Comparison of ENCODE assay signal across 34 mouse cellular contexts in the genomic region with DNA sequence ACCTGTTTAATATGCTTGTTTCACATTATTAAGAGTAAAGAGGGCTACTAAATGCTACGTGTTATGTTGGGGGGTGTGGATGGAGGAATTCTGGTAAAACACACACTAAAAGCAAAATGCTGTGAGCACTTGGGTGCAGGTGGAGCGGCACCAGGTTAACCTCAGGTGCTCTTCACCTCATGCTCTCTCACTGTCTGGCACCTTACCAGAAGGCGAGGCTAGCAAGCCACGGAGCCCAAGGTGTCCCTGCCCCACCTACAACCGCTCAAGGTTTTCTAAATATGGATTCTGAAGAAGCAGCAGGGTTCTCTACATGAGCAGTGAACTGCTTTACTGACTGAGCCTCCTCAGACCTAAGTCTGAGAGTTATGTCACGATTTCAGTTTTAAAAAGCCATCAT. TPM values are rescaled to one million over a fixed set of nuclear protein-coding genes. Genes with fewer than 3 reads are reported as not detected.
DNase-seq lines count a peak whose midpoint lies in the region; ATAC-seq and TF ChIP-seq lines count a peak whose summit lies in the region.
"Had no signal": no experiment of that assay in that cellular context is flagged by ENCODE, and none has a peak within 500 bp of the region (broad histone marks: within the 10 kb centered on the region; RNA-seq: fewer than 3 reads in every experiment).

No protein-coding gene starts in this region.

- H3K4me2 ChIP-seq in intestine, postnatal 0 days (replicated peaks; ENCODE audit: low read depth), result 0 out of 2 replicates have a peak overlapping the region, but pooled peaks have one; percentile 17
- H3K4me2 ChIP-seq in intestine, embryonic 16.5 days (ENCODE audit: low read depth, low read length), result no peak overlapping the region
- H3K4me2 ChIP-seq: hindbrain, embryonic 15.5 days; liver, embryonic 12.5 days; neural tube, embryonic 12.5 days had no signal

- H3K27me3 ChIP-seq in intestine, postnatal 0 days (replicated peaks; ENCODE audit: control insufficient read depth, insufficient read depth, low read length), result no peaks in the 10 kb centered on the region
- H3K27me3 ChIP-seq in intestine, embryonic 16.5 days (replicated peaks; ENCODE audit: control insufficient read depth, insufficient read depth, low read length), result no peaks in the 10 kb centered on the region
- H3K27me3 ChIP-seq: hindbrain, embryonic 15.5 days; liver, embryonic 12.5 days; neural tube, embryonic 12.5 days had no signal

- no peaks in the 10 kb centered on the region for H3K4me1 ChIP-seq in intestine, postnatal 0 days (replicated peaks; ENCODE audit: control insufficient read depth, insufficient read depth, low read length)
- no peaks in the 10 kb centered on the region; the same call in 1 of the 2 replicates for H3K4me1 ChIP-seq in intestine, embryonic 16.5 days (ENCODE audit: control insufficient read depth, insufficient read depth, low read length)

- no peak for TF ChIP-seq CTCF in intestine, postnatal 0 days (IDR thresholded peaks at IDR 0.05; ENCODE audit: low read depth)

- no peak overlapping the region for H3K9ac ChIP-seq in intestine, postnatal 0 days (ENCODE audit: low read depth, low read length)
- no peak overlapping the region for H3K9ac ChIP-seq in intestine, embryonic 16.5 days (ENCODE audit: low read depth, low read length)
- H3K9ac ChIP-seq: hindbrain, embryonic 15.5 days; liver, embryonic 12.5 days; liver, postnatal 0 days; neural tube, embryonic 12.5 days had no signal

- 66% methylated on average over 6 of the region's 6 CpGs for WGBS in intestine, postnatal 0 days
- WGBS in intestine, embryonic 16.5 days, result 91% methylated on average over 6 of the region's 6 CpGs

- no peak overlapping the region for H3K27ac ChIP-seq in intestine, postnatal 0 days (ENCODE audit: low read depth, low read length)
- no peak overlapping the region for H3K27ac ChIP-seq in intestine, embryonic 16.5 days (ENCODE audit: low read length)
- H3K27ac ChIP-seq: hindbrain, embryonic 10.5 days; hindbrain, embryonic 15.5 days; layer of hippocampus, adult 2 months; liver, embryonic 12.5 days; neural tube, embryonic 12.5 days had no signal

- DNase-seq in cerebellum, adult 9-11 months, result peak; percentile 11
- no peak for DNase-seq in cerebellum, postnatal 4 days (ENCODE audit: low spot score in 2 of 2)
- peak; percentile 11 to 20 for DNase-seq in cerebellum, postnatal 36 days
- DNase-seq in lung, postnatal 25 days (ENCODE audit: low spot score), result peak; percentile 40
- no peak for DNase-seq in urinary bladder, postnatal 4 days (ENCODE audit: low spot score in 2 of 2)
- no peak for DNase-seq in ovary, postnatal 36 days (ENCODE audit: low spot score)
- DNase-seq: adrenal gland, postnatal 36 days; gastrocnemius, postnatal 10 days; heart, postnatal 14 days; kidney, adult 2 months; left cerebral cortex, postnatal 4 days; liver, postnatal 0 days; right cerebral cortex, postnatal 4 days; thymus, adult 2 months; thymus, postnatal 36 days had no signal

- no peaks in the 10 kb centered on the region for H3K9me3 ChIP-seq in intestine, postnatal 0 days (ENCODE audit: control insufficient read depth)
- no peaks in the 10 kb centered on the region for H3K9me3 ChIP-seq in intestine, embryonic 16.5 days (ENCODE audit: control insufficient read depth, low read length)
- H3K9me3 ChIP-seq: hindbrain, embryonic 10.5 days; hindbrain, embryonic 15.5 days; liver, embryonic 12.5 days; neural tube, embryonic 12.5 days had no signal

- no peak for ATAC-seq in intestine, postnatal 0 days
- no peak for ATAC-seq in intestine, embryonic 16.5 days
- ATAC-seq: CD4-positive, CD25-positive, alpha-beta regulatory T cell, adult 4 months; inflammation-experienced regulatory T-cells, adult 6 months; liver, embryonic 12.5 days; liver, postnatal 0 days; midbrain, embryonic 16.5 days had no signal

- H3K36me3 ChIP-seq in intestine, postnatal 0 days (ENCODE audit: control insufficient read depth, insufficient read depth), result peaks cover 25% of the 10 kb centered on the region
- H3K36me3 ChIP-seq in intestine, embryonic 16.5 days (ENCODE audit: control insufficient read depth, insufficient read depth, low read length), result peaks cover 21% of the 10 kb centered on the region

- H3K4me3 ChIP-seq in intestine, postnatal 0 days (ENCODE audit: low read depth, low read length), result no peak overlapping the region; the same call in 1 of the 2 replicates
- H3K4me3 ChIP-seq in intestine, embryonic 16.5 days (ENCODE audit: low read length), result no peak overlapping the region
- H3K4me3 ChIP-seq: erythroblast, embryonic 14.5 days; hindbrain, embryonic 10.5 days; hindbrain, embryonic 15.5 days; layer of hippocampus, adult 2 months; liver, embryonic 12.5 days; neural tube, embryonic 12.5 days had no signal

RNA-seq across cellular contexts. Expression of a gene that starts 32.6 kb away (rescaled TPM):
- 0.29 TPM in 1 of 2 replicates, not detected in the other for polyA plus RNA-seq in intestine, postnatal 0 days (2015; fragmentation: Nextera tagmentation; extraction: Ambion mirVana)
- not detected in 2 replicates for polyA plus RNA-seq in intestine, embryonic 16.5 days (2015; fragmentation: Nextera tagmentation; extraction: Ambion mirVana)
- polyA plus RNA-seq: brain, embryonic 14.5 days; CD4-positive, CD25-positive, alpha-beta regulatory T cell, adult 4 months; embryonic facial prominence, embryonic 14.5 days; erythroblast, embryonic 14.5 days; forebrain, embryonic 11.5 days; gonadal fat pad, adult 2 months; heart, embryonic 14.5 days; hindbrain, embryonic 10.5 days; hindbrain, embryonic 15.5 days; inflammation-experienced regulatory T-cells, adult 6 months; kidney, adult 2 months; kidney, embryonic 16.5 days; limb, embryonic 14.5 days; liver, embryonic 12.5 days; liver, postnatal 0 days; midbrain, embryonic 16.5 days; neural tube, embryonic 12.5 days; spleen, adult 2 months; thymus, adult 2 months had no signal

Comparison
In these comparisons a context has a peak if more than half of its experiments do, and no peak if none do; other contexts are left out.
1. DNase-seq: peak in cerebellum, adult 9-11 months (single experiment), cerebellum, postnatal 36 days (2 of 2) and lung, postnatal 25 days (single experiment); none in cerebellum, postnatal 4 days (0 of 2), urinary bladder, postnatal 4 days (0 of 2) and ovary, postnatal 36 days (single experiment).